Mouse (Mus musculus) frontal cortex, postnatal 25 days (tissue): ENCODE data around the gene Irf3.
"Not testable (repeated sequence)": the region's sequence is repeated elsewhere in the genome, so short reads cannot be mapped to it uniquely, and the experiment has no call there.

Experiments
- DNase-seq, 2 experiments: peaks; one replicate each; pipeline ENCODE4 v3.0.0; 2022; ENCODE audit warnings: low spot score in 2 of 2

Irf3 gene

DNA sequence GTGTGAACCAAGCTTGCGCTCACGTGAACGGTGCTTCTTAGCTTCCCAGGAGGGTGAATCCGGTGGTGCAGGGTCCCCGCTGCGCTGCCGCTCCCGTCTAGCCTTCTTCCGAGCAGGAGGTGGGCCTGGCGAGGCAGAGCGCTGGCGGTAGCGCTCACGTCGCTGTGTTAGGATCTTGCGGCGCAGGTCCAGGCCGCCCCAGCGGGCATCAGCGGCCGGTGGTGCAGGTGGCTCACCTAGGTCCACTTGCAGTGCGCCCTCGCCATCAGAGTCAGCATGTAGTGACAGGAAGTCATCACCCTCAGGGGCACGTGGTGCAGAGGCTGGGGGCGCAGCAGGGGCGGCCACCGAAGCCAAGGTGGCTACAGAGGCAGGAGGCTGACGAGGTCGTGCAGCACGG lies 10.4 kb downstream of the Irf3 start:
- no peak for DNase-seq

DNA sequence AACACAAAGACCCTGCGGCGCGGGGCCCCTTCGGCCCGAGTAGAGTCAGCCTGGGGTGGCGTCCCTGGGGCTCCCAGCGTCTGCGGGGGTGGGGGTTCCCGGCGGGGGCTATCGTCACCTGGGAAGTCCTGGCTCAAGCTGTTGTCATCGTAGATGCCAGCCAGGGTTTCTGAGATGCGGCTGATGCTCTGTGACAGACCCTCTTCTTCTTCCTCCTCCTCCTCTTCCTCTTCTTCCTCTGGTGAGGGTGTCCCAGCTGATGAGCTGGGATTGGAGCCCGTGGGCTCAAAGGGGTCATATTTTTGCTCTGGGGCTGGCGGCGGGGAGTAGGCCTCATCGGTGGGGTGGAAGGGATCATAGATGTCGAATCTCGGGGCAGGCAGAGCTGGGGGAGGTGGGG lies 11.0 kb downstream of the Irf3 start:
- no peak for DNase-seq

DNA sequence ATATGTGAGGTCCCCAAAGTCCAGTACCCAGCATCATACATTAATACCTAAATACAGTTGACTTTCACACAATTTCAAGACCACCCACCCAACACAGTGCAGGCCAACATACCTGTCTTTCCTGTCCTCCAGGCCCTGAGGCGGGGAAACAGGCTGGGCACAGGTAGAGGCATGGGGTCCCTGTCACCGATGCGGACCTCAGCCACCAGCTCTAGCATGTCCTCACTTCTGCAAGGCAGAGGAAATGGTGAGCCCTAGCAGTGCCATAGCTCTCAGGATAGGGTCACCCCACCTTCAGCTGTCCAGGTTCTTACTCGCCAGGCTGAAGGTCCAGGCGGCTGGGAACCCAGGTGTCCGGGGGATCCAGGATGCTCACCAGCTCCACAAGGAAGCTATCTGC lies 14.6 kb downstream of the Irf3 start:
- no peak for DNase-seq

DNA sequence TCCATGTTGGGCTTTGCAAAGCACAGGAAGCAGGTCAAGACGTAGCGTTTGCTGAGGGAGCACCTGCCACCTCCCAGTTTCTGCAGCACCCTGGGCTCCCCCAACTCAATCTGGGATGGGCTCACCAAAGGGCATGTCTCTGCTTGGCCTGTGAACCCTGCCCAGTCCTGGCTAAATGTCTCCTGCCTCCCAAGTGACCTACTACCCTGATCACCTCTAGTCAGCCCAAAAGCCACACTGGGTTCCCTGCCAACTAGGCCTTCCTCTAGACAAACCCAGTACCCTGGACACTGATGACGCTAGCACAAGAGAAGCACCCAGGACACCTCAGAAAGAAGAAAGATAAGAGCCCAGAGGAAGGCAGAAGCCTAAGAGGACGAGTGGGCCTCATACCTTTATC lies 15.4 kb downstream of the Irf3 start:
- DNase-seq, result no peak

GRCm38 (mm10) chr7:45013366-45014095 lies 16.1 kb downstream of the Irf3 start:
- no peak for DNase-seq

GRCm38 (mm10) chr7:45014096-45014451 lies 16.6 kb downstream of the Irf3 start:
- DNase-seq, result no peak

DNA sequence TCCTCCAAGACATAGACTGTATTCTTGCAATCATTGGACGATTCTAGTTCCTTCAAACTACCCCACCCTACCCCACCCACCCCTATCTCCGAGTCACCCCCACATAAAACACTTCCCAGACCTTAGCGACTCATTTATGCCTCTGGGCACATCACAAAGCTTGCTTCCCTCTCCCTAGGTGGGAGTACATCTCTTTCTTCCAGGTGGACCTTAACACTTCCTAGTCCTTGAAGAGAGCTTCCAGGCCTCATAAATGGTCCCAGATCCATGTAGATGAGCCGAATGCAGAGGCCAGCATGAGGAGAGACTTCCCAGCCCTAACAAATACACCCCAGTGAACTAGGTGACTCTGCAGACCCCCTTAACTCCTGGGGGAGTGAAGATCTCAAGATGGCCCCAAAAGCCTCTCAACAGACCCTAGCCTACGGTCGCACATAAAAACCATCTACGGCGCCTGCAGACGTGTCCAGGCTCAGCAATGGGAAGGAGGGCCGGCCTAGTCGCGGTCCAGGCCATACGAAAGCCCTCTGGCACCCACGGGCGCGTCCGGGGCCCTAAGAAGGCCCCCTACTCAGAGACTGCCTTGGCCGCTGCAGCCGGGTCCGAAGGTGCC lies 18.0 kb downstream of the Irf3 start:
- DNase-seq, result no peak

- DNase-seq, result peak; percentile 98
Observed at GRCm38 (mm10) chr7:45015957-45016612, 18.6 kb downstream of the Irf3 start, which contains the start of gene Scaf1. Scaf1 (minus strand) TSS chr7:45016363.

DNA sequence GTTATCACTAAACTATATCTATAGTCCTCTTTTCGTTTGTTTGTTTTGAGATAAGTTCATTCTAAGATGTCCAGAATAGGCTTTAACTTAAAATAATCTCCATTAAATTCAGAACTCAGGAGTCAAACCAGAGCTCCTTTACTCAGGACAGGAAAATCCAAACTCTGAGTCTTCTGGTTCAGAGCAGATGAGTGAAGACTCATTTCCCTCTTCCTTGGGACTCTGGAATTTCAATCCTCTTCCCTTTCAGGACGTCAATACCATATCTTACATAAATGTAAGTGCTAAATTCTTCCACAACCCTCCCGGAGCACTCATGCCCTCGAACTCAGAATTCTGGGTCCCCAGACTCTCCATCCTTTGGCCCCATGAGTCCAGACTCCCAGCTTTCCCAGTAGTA lies 19.3 kb downstream of the Irf3 start:
- no peak for DNase-seq

DNA sequence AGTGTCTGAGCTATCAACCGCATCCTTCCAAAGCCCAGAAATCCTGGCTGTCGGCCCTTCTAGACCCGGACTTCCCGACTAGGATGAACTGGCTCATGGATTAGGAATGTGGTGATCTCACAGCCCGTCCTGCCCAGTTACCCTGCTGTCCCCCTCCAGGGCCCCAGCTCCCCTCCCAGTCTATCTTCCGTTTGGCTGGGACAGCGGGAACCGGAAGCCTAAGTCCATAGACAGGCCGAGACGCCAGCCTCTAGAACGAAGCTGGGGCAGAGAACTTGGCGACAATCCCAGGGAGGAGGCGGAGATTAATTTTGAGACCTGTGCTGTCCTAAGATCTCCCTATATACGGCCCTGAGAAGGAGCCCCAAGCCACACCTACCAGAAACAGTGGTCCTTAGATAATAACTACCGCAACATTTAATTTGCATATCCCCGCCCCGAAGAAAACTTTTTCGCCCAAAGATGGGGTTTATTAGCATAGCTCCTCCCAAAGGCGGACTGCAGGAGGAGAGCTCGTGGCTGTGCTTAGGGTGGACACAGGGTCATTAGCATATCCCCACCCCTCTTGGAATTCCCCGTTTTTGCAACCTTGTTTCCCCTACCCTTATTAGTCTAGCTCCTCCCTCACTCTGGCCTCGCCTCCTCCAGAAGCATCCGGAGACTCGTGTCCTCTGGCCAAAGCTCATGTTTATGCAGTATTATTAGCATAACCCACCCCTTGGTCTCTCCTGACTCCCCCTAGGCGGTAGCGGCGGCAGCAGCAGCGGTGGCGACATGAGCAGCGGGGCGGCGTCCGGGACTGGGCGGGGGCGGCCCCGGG lies 20.0 kb downstream of the Irf3 start, which contains the start of gene Rras:
TSS of gene Rras (plus strand) at position 720 of the 820 bp plus-strand sequence.
- DNase-seq, result peak; percentile 44 to 69

GRCm38 (mm10) chr7:45019031-45019571 lies 21.7 kb downstream of the Irf3 start:
- no peak for DNase-seq

DNA sequence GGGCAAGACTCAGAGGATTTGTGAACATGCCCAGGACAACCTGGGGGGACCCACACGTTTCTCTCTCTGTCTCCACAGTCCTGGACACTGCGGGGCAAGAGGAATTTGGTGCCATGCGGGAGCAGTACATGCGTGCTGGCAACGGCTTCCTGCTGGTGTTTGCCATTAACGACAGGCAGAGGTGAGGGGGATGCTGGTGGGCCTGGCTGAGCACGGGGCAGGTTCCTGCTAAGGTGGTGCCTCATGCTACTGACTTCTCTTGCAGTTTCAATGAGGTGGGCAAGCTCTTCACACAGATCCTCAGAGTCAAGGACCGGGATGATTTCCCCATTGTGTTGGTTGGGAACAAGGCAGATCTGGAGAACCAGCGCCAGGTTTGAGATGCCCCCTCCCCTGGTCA lies 22.8 kb downstream of the Irf3 start:
- no peak for DNase-seq

- not testable (repeated sequence) for DNase-seq
Observed at GRCm38 (mm10) chr7:45023711-45024110, 26.3 kb downstream of the Irf3 start.

- DNase-seq, result no peak
Observed at GRCm38 (mm10) chr7:45024281-45025248, 27.1 kb downstream of the Irf3 start.

DNA sequence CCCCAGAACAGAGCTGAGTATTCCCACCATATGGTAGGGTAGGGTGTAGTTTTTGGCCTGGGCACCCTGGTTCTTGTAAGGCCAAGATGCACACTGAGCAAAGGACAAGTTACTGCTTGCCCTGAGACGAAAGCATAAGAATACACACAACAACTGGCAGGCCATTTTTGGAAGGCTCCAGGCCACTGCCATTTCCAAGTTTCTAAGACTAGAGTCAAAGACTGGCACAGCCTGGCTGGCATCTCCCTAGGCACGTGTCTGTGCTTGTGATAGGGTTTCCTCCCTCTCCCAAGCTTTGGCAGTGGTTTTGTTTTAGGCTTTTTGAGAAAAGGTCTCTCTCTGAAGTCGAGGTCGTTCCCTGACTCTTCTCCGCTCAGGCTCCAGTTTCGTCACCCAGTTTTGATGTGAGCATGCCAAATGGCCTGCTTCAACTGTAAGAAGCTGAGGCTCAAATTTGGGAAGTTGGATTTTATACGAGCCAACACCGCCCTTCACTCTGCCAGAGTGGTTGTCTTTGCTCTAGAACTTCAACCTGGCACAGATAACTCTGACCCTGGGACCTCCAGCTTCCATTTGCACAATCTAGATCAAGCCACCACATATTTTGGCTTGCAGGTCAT lies 28.3 kb downstream of the Irf3 start:
- no peak for DNase-seq

GRCm38 (mm10) chr7:45026256-45026655 lies 28.8 kb downstream of the Irf3 start:
- no peak for DNase-seq

DNA sequence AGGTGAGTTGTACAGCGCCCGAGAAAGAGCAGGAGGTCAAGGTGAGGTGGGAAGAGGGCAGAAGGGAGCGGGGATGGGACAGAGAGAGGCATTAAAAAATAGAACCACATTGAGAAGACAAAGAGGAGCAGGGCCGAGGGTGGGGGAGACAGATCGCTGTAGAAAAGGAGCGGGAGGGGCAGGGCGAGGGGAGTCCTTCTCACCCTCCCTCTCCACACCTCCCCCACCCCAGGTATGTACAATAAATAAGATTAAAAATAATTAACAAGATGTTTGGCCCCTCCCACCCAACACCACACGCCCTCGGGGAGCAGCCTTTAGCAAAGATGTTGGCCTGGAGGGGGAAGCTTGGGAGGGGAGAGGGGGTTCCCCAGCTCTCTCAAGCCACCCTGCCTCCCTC lies 30.3 kb downstream of the Irf3 start:
- no peak for DNase-seq

DNA sequence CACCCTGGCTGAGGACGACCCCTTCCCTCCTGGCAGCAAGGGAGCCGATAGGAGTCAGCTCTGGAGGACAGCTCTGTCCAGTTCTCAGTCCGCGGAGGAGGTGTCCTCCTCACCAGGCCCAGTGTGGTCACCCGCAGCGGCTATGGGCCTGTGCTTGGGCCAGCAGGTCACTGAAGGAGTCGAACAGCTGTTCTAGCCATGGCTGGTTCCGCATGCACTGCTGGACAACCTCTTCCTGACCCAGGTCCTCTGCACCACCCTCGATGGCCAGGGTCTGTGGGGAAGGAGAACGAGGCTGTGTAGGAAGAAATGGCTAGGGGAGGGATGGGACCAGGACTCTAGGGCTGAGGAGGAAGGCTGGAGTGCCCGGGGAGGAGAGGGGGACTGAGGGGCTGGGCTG lies 30.9 kb downstream of the Irf3 start:
- no peak for DNase-seq

DNA sequence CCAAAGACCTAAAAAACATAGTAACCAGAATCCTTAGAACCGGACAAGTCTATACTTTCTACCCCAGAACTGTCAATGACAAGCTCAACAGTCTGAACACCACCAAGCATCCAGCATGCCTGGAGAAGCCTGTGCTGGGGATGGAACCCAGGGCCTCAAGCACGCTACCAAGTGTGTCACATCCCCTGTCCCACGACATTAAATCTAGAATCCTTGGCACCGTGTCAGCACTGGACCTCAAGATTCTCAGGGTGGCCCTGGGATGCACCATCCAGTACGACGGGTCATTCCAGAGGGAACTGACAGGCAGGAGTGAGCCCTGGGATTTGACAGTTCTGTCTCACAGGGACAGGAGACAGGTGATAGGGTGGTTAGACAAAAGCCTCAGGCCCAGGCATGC lies 32.5 kb downstream of the Irf3 start:
- DNase-seq, result no peak

DNA sequence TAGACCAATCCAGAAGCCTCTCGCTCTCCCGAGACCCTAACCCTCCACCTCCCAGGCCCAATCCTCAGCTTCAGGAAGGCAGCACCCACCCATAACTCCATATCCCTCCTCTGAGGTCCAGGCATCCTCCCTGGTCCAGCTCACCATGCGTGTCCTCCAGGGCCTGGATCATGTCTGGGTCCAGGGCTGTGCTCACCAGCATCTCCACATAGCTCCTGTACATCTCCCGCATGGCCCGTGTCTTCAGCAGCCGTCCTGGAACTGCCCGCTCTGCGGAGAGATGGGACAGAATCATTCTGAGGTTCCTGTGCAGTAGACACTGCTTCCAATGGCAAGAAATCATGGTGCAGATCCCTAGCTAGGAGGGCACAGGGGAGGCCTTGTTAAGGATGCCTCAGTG lies 33.4 kb downstream of the Irf3 start:
- no peak for DNase-seq
